Comparison of ENCODE assay signal across 9 mouse cellular contexts in the genomic region with DNA sequence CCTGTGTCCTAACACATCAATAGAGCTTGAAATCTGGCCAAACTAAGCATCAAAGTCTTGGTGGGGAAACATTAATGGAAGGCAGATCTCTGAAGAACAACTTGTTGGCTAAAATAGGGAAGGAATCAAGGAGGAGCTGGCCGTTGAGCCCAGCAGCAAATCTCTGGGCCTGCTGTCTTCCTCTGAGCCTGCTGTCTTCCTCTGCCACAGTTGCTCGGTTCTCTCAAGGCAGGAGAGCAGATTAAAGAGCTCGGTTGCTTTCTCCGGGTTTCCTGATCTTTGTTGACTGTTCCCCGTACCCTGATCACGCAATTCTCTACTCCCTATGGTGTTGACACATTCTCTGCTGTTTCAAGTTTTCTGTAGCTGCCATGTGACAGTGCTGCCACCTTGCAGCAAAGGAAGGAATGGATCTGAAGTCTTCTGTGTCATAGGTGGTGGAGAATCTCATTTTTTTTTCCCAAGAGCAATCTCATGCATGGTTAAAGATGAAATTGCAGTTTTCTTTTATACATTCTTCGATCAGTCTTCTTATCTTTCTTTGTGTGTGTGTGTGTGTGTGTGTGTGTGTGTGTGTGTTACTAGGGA. TPM values are rescaled to one million over a fixed set of nuclear protein-coding genes. Genes with fewer than 3 reads are reported as not detected.
DNase-seq lines count a peak whose midpoint lies in the region; ATAC-seq and TF ChIP-seq lines count a peak whose summit lies in the region.
"Had no signal": no experiment of that assay in that cellular context is flagged by ENCODE, and none has a peak within 500 bp of the region (broad histone marks: within the 10 kb centered on the region; RNA-seq: fewer than 3 reads in every experiment).

No protein-coding gene starts in this region.

- no peaks in the 10 kb centered on the region for H3K79me2 ChIP-seq in CH12.LX (replicated peaks; ENCODE audit: control insufficient read depth, extremely low read depth, insufficient read depth, poor library complexity, severe bottlenecking)

- H3K4me3 ChIP-seq in CH12.LX (replicated peaks in 1 of 3; ENCODE audit: low read depth in 2 of 3, low read length in 2 of 3, poor library complexity in 1 of 3): no peak overlapping the region
- H3K4me3 ChIP-seq in heart, embryonic 15.5 days: no peak overlapping the region
- H3K4me3 ChIP-seq in stomach, embryonic 16.5 days (replicated peaks; ENCODE audit: low read length): no peak overlapping the region

- peak; percentile 23 to 98; a peak in 3 of 4 replicates for TF ChIP-seq CTCF in CH12.LX (conservative IDR thresholded peaks at IDR 0.05 in 1 of 2, IDR thresholded peaks at IDR 0.05 in 1 of 2; ENCODE audit: low read depth in 2 of 2, low read length in 2 of 2)

- H3K27ac ChIP-seq in CH12.LX (ENCODE audit: insufficient read depth, low read depth): no peak overlapping the region
- H3K27ac ChIP-seq in heart, embryonic 15.5 days: no peak overlapping the region
- H3K27ac ChIP-seq in stomach, embryonic 16.5 days (ENCODE audit: low read length): no peak overlapping the region

- peak; percentile 95 for TF ChIP-seq RAD21 in CH12.LX (IDR thresholded peaks at IDR 0.05; ENCODE audit: low read depth, low read length)

- peak; percentile 24 for DNase-seq in cerebellum, adult 8-10 months
- peak; percentile 62 for DNase-seq in CH12.LX (ENCODE audit: extremely low read depth)
- DNase-seq in cerebellum, postnatal 36 days: peak; percentile 18 to 45
- DNase-seq in left cerebral cortex, adult 11 months (ENCODE audit: low spot score): peak; percentile 31
- peak; percentile 47 to 63 for DNase-seq in lung, postnatal 4 days

- peak overlapping the region; percentile 70 for H3K4me2 ChIP-seq in CH12.LX (ENCODE audit: insufficient read depth, low read depth, poor library complexity, severe bottlenecking)
- H3K4me2 ChIP-seq in heart, embryonic 15.5 days: peak overlapping the region; percentile 43
- H3K4me2 ChIP-seq in stomach, embryonic 16.5 days (ENCODE audit: low read depth, low read length): peak overlapping the region; percentile 23; the same call in 1 of the 2 replicates

- H3K36me3 ChIP-seq in CH12.LX (replicated peaks in 1 of 2; ENCODE audit: control insufficient read depth in 1 of 2, insufficient read depth in 1 of 2, low read length in 1 of 2): no peaks in the 10 kb centered on the region
- H3K36me3 ChIP-seq in heart, embryonic 15.5 days: no peaks in the 10 kb centered on the region
- no peaks in the 10 kb centered on the region for H3K36me3 ChIP-seq in stomach, embryonic 16.5 days (ENCODE audit: control insufficient read depth, insufficient read depth, low read length)

- peak overlapping the region; percentile 59 for H3K9ac ChIP-seq in CH12.LX (ENCODE audit: insufficient read depth, low read depth)
- H3K9ac ChIP-seq in heart, embryonic 15.5 days: 0 out of 2 replicates have a peak overlapping the region, but pooled peaks have one; percentile 9
- peak overlapping the region; percentile 34; the same call in 1 of the 2 replicates for H3K9ac ChIP-seq in stomach, embryonic 16.5 days (ENCODE audit: low read length)

- no peak for TF ChIP-seq EP300 in CH12.LX (IDR thresholded peaks at IDR 0.05; ENCODE audit: low read length)

- H3K4me1 ChIP-seq in CH12.LX (ENCODE audit: control insufficient read depth in 1 of 2, insufficient read depth in 2 of 2): peaks cover 3 to 7% of the 10 kb centered on the region in 2 experiments; a peak in 3 of 4 replicates
- no peaks in the 10 kb centered on the region for H3K4me1 ChIP-seq in heart, embryonic 15.5 days (replicated peaks)
- H3K4me1 ChIP-seq in stomach, embryonic 16.5 days (ENCODE audit: control insufficient read depth, insufficient read depth, low read length): no peaks in the 10 kb centered on the region

- in situ Hi-C loops in CH12.LX (cut with MboI; ENCODE audit: low pct_ligation_motif_present, low pct_unique_long_range_greater_than_20kb, low sequenced_read_pairs): loop anchor here (25.0 kb wide), 1 partner anchor 644 kb away; the partner anchor contains the start of gene Mrm1

- peaks cover 9% of the 10 kb centered on the region for H3K27me3 ChIP-seq in CH12.LX (replicated peaks)
- H3K27me3 ChIP-seq in heart, embryonic 15.5 days: no peaks in the 10 kb centered on the region
- H3K27me3 ChIP-seq in stomach, embryonic 16.5 days (ENCODE audit: control insufficient read depth, insufficient read depth, low read length): no peaks in the 10 kb centered on the region

- WGBS in heart, embryonic 15.5 days: 15% methylated on average over 7 of the region's 7 CpGs
- WGBS in stomach, embryonic 16.5 days: 21% methylated on average over 7 of the region's 7 CpGs

- H3K9me3 ChIP-seq in CH12.LX (replicated peaks; ENCODE audit: low read length): no peaks in the 10 kb centered on the region
- no peaks in the 10 kb centered on the region for H3K9me3 ChIP-seq in heart, embryonic 15.5 days (replicated peaks)
- no peaks in the 10 kb centered on the region for H3K9me3 ChIP-seq in stomach, embryonic 16.5 days (replicated peaks; ENCODE audit: control insufficient read depth, low read length)

- 0 out of 2 replicates have a peak, but pooled peaks have one; percentile 33 for TF ChIP-seq POLR2A in CH12.LX (IDR thresholded peaks at IDR 0.05; ENCODE audit: low read depth, low read length)

- dilution Hi-C loops in CH12.LX (cut with MboI; ENCODE audit: extremely low pct_ligation_motif_present, extremely low pct_unique_long_range_greater_than_20kb, low sequenced_read_pairs): no loop called here

- ATAC-seq in cerebellum, adult (ENCODE audit: insufficient number of reproducible peaks, low FRiP score, low TSS enrichment): no peak
- no peak for ATAC-seq in heart, embryonic 15.5 days (replicated peaks; ENCODE audit: insufficient number of reproducible peaks, insufficient read depth, low FRiP score, low read depth)
- no peak for ATAC-seq in stomach, embryonic 16.5 days (ENCODE audit: insufficient read depth, low FRiP score)

TF ChIP-seq in CH12.LX, 34 proteins besides CTCF, POLR2A, EP300 and RAD21:
- TF ChIP-seq IRF4 (IDR thresholded peaks at IDR 0.05; ENCODE audit: low read depth, low read length) (0 out of 2 replicates have a peak, but pooled peaks have one; percentile 57), ZNF384 (IDR thresholded peaks at IDR 0.05; ENCODE audit: low read depth, low read length) (peak; percentile 88), SMC3 (IDR thresholded peaks at IDR 0.05; ENCODE audit: low read depth, low read length) (peak; percentile 89), JUN (IDR thresholded peaks at IDR 0.05; ENCODE audit: insufficient read depth, low read depth, low read length) (0 out of 2 replicates have a peak, but pooled peaks have one; percentile 22), NELFE (IDR thresholded peaks at IDR 0.05; ENCODE audit: low read depth, low read length) (no peak), ZC3H11A (IDR thresholded peaks at IDR 0.05; ENCODE audit: low read depth, low read length) (0 out of 2 replicates have a peak, but pooled peaks have one; percentile 21), GABPA (IDR thresholded peaks at IDR 0.05; ENCODE audit: insufficient replicate concordance, low read depth, low read length) (no peak), TBP (conservative IDR thresholded peaks at IDR 0.05; ENCODE audit: low read depth, low read length) (peak; percentile 71; the same call in 1 of the 2 replicates), MAX (IDR thresholded peaks at IDR 0.05; ENCODE audit: low read length) (peak; percentile 66), E2F4 (IDR thresholded peaks at IDR 0.05; ENCODE audit: insufficient replicate concordance, low read depth, low read length) (no peak), MYC (IDR thresholded peaks at IDR 0.05; ENCODE audit: low read depth, low read length) (peak; percentile 75; the same call in 1 of the 2 replicates), JUND (conservative IDR thresholded peaks at IDR 0.05; ENCODE audit: low read depth, low read length) (no peak), TCF12 (IDR thresholded peaks at IDR 0.05; ENCODE audit: low read depth, low read length) (peak; percentile 21; the same call in 1 of the 2 replicates), USF2 (conservative IDR thresholded peaks at IDR 0.05; ENCODE audit: low read depth, low read length) (0 out of 2 replicates have a peak, but pooled peaks have one; percentile 3), SIN3A (IDR thresholded peaks at IDR 0.05; ENCODE audit: low read length) (no peak)
TF ChIP-seq in CH12.LX: peak in this region for 10.

RNA-seq across cellular contexts. Expression of gene Gm11437, which starts 1.5 kb away (rescaled TPM):
- total RNA-seq in CH12.LX (2012; rRNA removed) (not detected in 2 replicates), CH12.LX (2014; rRNA removed) (not detected in 2 replicates)
- polyA plus RNA-seq in CH12.LX (2012; ENCODE audit: insufficient read length, low read depth): not detected in 2 replicates
- polyA plus RNA-seq in heart, embryonic 15.5 days (2015; fragmentation: Nextera tagmentation; extraction: Ambion mirVana): not detected in 2 replicates
- polyA plus RNA-seq in stomach, embryonic 16.5 days (2015; fragmentation: Nextera tagmentation; extraction: Ambion mirVana): 0.10 TPM in 1 of 2 replicates, not detected in the other
- polyA plus RNA-seq: stomach, embryonic 14.5 days had no signal

RNA-seq across cellular contexts. Expression of gene Acaca, which starts 39.3 kb away (rescaled TPM):
- total RNA-seq in CH12.LX (2012; rRNA removed) (61.7 and 76.5 TPM in 2 replicates), CH12.LX (2014; rRNA removed) (35.0 and 36.9 TPM in 2 replicates)
- 53.5 and 62.6 TPM in 2 replicates for polyA plus RNA-seq in CH12.LX (2012; ENCODE audit: insufficient read length, low read depth)
- 5.9 and 7.5 TPM in 2 replicates for polyA plus RNA-seq in heart, embryonic 15.5 days (2015; fragmentation: Nextera tagmentation; extraction: Ambion mirVana)
- polyA plus RNA-seq in stomach, embryonic 16.5 days (2015; fragmentation: Nextera tagmentation; extraction: Ambion mirVana): 13.5 and 16.1 TPM in 2 replicates

RNA-seq across cellular contexts. Expression of gene Tada2a, which starts 39.4 kb away (rescaled TPM):
- total RNA-seq in CH12.LX (2012; rRNA removed) (37.5 and 40.8 TPM in 2 replicates), CH12.LX (2014; rRNA removed) (33.1 and 34.1 TPM in 2 replicates)
- 59.5 and 66.1 TPM in 2 replicates for polyA plus RNA-seq in CH12.LX (2012; ENCODE audit: insufficient read length, low read depth)
- polyA plus RNA-seq in heart, embryonic 15.5 days (2015; fragmentation: Nextera tagmentation; extraction: Ambion mirVana): 15.5 and 20.1 TPM in 2 replicates
- polyA plus RNA-seq in stomach, embryonic 16.5 days (2015; fragmentation: Nextera tagmentation; extraction: Ambion mirVana): 25.9 and 26.0 TPM in 2 replicates

Comparison
In these comparisons a context has a peak if more than half of its experiments do, and no peak if none do; other contexts are left out.
1. H3K9ac ChIP-seq: peak in every context shown above with its lines; median percentile 59 in CH12.LX; 34 in stomach, embryonic 16.5 days; 9 in heart, embryonic 15.5 days.